Mouse (Mus musculus): ENCODE measurements around the gene Snrpf. TPM values are rescaled to one million over a fixed set of nuclear protein-coding genes. Genes with fewer than 3 reads are reported as not detected.
A peak's percentile ranks its signal among the peaks of the same experiment; 100 is the strongest.

Snrpf gene
- total RNA-seq (2014; rRNA removed) (13.5 and 14.5 TPM in 2 replicates), polyA plus RNA-seq (2012; rRNA removed) (13.7 and 15.1 TPM in 2 replicates)

DNA sequence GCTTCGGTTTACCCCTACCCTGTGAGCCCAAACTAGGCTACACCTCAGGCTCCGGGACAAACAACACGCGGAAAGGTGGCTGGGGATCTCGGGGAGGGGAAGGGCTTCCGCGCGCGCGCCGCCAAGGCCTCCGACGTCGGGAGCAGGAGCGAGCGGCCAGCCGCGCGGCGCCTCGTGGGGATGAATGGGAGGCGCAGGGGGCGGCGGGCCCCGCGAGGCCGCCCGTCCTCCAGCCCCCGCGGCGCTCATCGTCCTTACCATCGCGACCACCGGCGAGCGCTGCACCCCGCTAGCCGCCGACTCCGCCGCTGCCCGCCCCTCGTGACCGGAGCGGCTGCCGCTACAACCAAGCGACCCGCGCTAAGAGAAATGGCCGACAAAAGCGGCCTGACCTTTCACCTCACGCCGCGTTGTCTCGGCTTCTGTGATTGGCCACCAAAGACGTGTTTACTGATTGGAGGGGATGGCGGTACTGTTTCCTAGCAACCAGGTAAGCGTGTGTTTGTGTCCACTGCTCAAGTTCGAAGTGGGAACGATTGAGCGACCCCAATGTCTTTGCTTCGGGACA, at the start of gene Snrpf:
Gene Snrpf, minus strand, starts transcription at position 426 of the 568 bp plus-strand sequence.
- peak within 1 kb of the TSS; percentile 64 for H3K27ac ChIP-seq (replicated peaks; ENCODE audit: insufficient read depth, low read depth, low read length)
- WGBS = under 1% methylated on average over 61 of the region's 63 CpGs
- TF ChIP-seq POLR2A (IDR thresholded peaks at IDR 0.05; ENCODE audit: extremely low read depth, insufficient read depth, low read length) = peak; percentile 31; the same call in 1 of the 2 replicates
- TF ChIP-seq CTCF (IDR thresholded peaks at IDR 0.05; ENCODE audit: low read depth, low read length) = no peak

DNA sequence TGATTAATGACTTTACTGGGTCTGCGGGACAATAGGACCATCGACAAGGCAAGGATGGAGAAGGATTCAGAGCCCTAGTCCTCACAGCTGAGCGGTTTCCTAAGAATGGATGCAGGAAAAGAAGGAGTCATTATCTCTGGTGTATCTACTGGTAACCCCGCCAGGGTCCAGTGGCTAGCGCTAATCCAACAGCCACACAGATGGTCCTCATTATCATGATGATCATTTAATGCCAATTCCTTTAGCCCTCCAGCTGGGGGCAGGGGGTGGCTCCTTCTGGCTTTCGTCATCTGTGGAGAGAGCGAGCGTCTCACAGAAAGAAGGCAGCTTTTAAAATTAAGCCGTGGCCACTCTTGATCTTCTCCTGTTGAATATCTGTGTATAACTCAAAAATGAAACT, 46.4 kb upstream of the Snrpf start:
- H3K27ac ChIP-seq (replicated peaks; ENCODE audit: insufficient read depth, low read depth, low read length) = no peak overlapping the region
- no peak overlapping the region for H3K4me3 ChIP-seq (ENCODE audit: insufficient read depth, low read depth, low read length)
- DNase-seq (ENCODE audit: extremely low read depth, low read depth, low spot score) = no peak
- H3K4me1 ChIP-seq (ENCODE audit: control insufficient read depth, insufficient read depth, low read length) = no peaks in the 10 kb centered on the region
- no peaks in the 10 kb centered on the region; the same call in 1 of the 2 replicates for H3K27me3 ChIP-seq (ENCODE audit: control insufficient read depth, insufficient read depth, low read length)
- H3K9ac ChIP-seq (ENCODE audit: low read depth, low read length) = no peak overlapping the region
- H3K36me3 ChIP-seq (ENCODE audit: control insufficient read depth, insufficient read depth, low read length) = no peaks in the 10 kb centered on the region
- 79% methylated on average over 9 of the region's 9 CpGs for WGBS
- TF ChIP-seq POLR2A (IDR thresholded peaks at IDR 0.05; ENCODE audit: extremely low read depth, insufficient read depth, low read length) (no peak), CTCF (IDR thresholded peaks at IDR 0.05; ENCODE audit: low read depth, low read length) (no peak)
- H3K79me2 ChIP-seq (ENCODE audit: control insufficient read depth, insufficient read depth, low read length) = no peaks in the 10 kb centered on the region

More for the DNA sequence above, at the start of gene Snrpf:
- peak; percentile 87 for DNase-seq (ENCODE audit: extremely low read depth, low read depth, low spot score)
- peaks cover 8% of the 10 kb centered on the region for H3K79me2 ChIP-seq (ENCODE audit: control insufficient read depth, insufficient read depth, low read length)
- H3K9ac ChIP-seq (ENCODE audit: low read depth, low read length) = peak within 1 kb of the TSS; percentile 80
- peaks cover 8% of the 10 kb centered on the region for H3K36me3 ChIP-seq (ENCODE audit: control insufficient read depth, insufficient read depth, low read length)
- H3K27me3 ChIP-seq (ENCODE audit: control insufficient read depth, insufficient read depth, low read length) = no peaks in the 10 kb centered on the region
- H3K4me3 ChIP-seq (ENCODE audit: insufficient read depth, low read depth, low read length) = peak within 1 kb of the TSS; percentile 80
- peaks cover 7% of the 10 kb centered on the region; the same call in 1 of the 2 replicates for H3K4me1 ChIP-seq (ENCODE audit: control insufficient read depth, insufficient read depth, low read length)

- no peak for DNase-seq (ENCODE audit: extremely low read depth, low read depth, low spot score)
- Histone ChIP-seq H3K9ac (ENCODE audit: low read depth, low read length) (no peak overlapping the region), H3K79me2 (ENCODE audit: control insufficient read depth, insufficient read depth, low read length) (no peaks in the 10 kb centered on the region), H3K36me3 (ENCODE audit: control insufficient read depth, insufficient read depth, low read length) (no peaks in the 10 kb centered on the region), H3K27ac (replicated peaks; ENCODE audit: insufficient read depth, low read depth, low read length) (no peak overlapping the region), H3K27me3 (ENCODE audit: control insufficient read depth, insufficient read depth, low read length) (no peaks in the 10 kb centered on the region; the same call in 1 of the 2 replicates), H3K4me1 (ENCODE audit: control insufficient read depth, insufficient read depth, low read length) (no peaks in the 10 kb centered on the region), H3K4me3 (ENCODE audit: insufficient read depth, low read depth, low read length) (no peak overlapping the region)
- TF ChIP-seq CTCF (IDR thresholded peaks at IDR 0.05; ENCODE audit: low read depth, low read length) = no peak
- 97% methylated on average over 2 of the region's 2 CpGs for WGBS
These were observed 44.5 kb upstream of the Snrpf start for GRCm38 (mm10) chr10:93633971-93634370.

- DNase-seq (ENCODE audit: extremely low read depth, low read depth, low spot score) = no peak
- WGBS = 88% methylated on average over 5 of the region's 5 CpGs
- H3K9ac ChIP-seq (ENCODE audit: low read depth, low read length) = no peak overlapping the region
- no peak overlapping the region for H3K27ac ChIP-seq (replicated peaks; ENCODE audit: insufficient read depth, low read depth, low read length)
- TF ChIP-seq POLR2A (IDR thresholded peaks at IDR 0.05; ENCODE audit: extremely low read depth, insufficient read depth, low read length) = no peak
- TF ChIP-seq CTCF (IDR thresholded peaks at IDR 0.05; ENCODE audit: low read depth, low read length) = no peak
- no peaks in the 10 kb centered on the region for H3K79me2 ChIP-seq (ENCODE audit: control insufficient read depth, insufficient read depth, low read length)
- no peaks in the 10 kb centered on the region for H3K36me3 ChIP-seq (ENCODE audit: control insufficient read depth, insufficient read depth, low read length)
- no peak overlapping the region for H3K4me3 ChIP-seq (ENCODE audit: insufficient read depth, low read depth, low read length)
- no peaks in the 10 kb centered on the region for H3K4me1 ChIP-seq (ENCODE audit: control insufficient read depth, insufficient read depth, low read length)
- H3K27me3 ChIP-seq (ENCODE audit: control insufficient read depth, insufficient read depth, low read length) = no peaks in the 10 kb centered on the region; the same call in 1 of the 2 replicates
These were observed 44.1 kb upstream of the Snrpf start for GRCm38 (mm10) chr10:93633563-93633962.

DNA sequence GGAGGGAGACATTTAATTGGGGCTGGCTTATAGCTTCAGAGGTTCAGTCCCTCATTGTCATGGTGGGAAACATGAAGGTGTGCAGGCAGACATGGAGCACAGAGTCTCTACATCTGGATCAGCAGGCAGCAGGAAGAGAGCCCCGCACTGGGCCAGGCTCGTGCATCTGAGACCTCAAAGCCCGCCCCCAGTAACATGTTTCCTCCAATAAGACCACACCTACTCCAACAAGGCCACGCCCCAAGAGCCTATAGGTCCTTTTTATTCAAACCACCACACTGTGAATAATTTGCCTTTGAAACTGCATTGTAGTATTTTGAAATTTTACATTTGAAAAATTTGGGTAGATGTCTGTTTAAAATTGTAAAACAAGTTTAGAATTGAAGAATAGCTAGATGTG, 42.6 kb upstream of the Snrpf start:
- H3K9ac ChIP-seq (ENCODE audit: low read depth, low read length) = no peak overlapping the region
- no peaks in the 10 kb centered on the region; the same call in 1 of the 2 replicates for H3K27me3 ChIP-seq (ENCODE audit: control insufficient read depth, insufficient read depth, low read length)
- WGBS = 78% methylated on average over 4 of the region's 4 CpGs
- no peaks in the 10 kb centered on the region for H3K4me1 ChIP-seq (ENCODE audit: control insufficient read depth, insufficient read depth, low read length)
- no peak for TF ChIP-seq CTCF (IDR thresholded peaks at IDR 0.05; ENCODE audit: low read depth, low read length)
- TF ChIP-seq POLR2A (IDR thresholded peaks at IDR 0.05; ENCODE audit: extremely low read depth, insufficient read depth, low read length) = no peak
- no peaks in the 10 kb centered on the region for H3K79me2 ChIP-seq (ENCODE audit: control insufficient read depth, insufficient read depth, low read length)
- no peak overlapping the region for H3K27ac ChIP-seq (replicated peaks; ENCODE audit: insufficient read depth, low read depth, low read length)
- no peak for DNase-seq (ENCODE audit: extremely low read depth, low read depth, low spot score)
- H3K36me3 ChIP-seq (ENCODE audit: control insufficient read depth, insufficient read depth, low read length) = no peaks in the 10 kb centered on the region
- no peak overlapping the region for H3K4me3 ChIP-seq (ENCODE audit: insufficient read depth, low read depth, low read length)

DNA sequence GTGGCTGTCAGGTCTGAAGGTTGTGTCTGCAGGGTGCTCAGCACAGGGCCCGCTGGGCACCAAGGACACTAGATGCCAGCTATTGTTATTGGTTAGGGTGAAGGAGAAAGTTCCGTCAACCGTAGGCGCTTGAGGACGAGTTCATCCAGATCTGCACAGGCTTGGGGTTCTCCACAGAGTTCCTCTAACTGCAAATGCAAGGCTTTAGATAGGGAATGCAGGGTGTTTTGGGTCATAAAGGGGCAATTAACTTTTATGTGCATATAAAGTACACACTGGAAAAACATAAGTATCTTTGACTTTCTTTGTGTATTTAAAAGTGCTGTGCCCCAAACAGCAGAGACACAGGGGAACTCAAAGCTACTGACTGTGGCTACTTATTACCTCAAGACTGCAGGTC, 40.8 kb upstream of the Snrpf start:
- Histone ChIP-seq H3K4me1 (ENCODE audit: control insufficient read depth, insufficient read depth, low read length) (no peaks in the 10 kb centered on the region), H3K27ac (replicated peaks; ENCODE audit: insufficient read depth, low read depth, low read length) (no peak overlapping the region), H3K36me3 (ENCODE audit: control insufficient read depth, insufficient read depth, low read length) (no peaks in the 10 kb centered on the region), H3K27me3 (ENCODE audit: control insufficient read depth, insufficient read depth, low read length) (no peaks in the 10 kb centered on the region; the same call in 1 of the 2 replicates), H3K4me3 (ENCODE audit: insufficient read depth, low read depth, low read length) (no peak overlapping the region), H3K79me2 (ENCODE audit: control insufficient read depth, insufficient read depth, low read length) (no peaks in the 10 kb centered on the region), H3K9ac (ENCODE audit: low read depth, low read length) (no peak overlapping the region)
- TF ChIP-seq CTCF (IDR thresholded peaks at IDR 0.05; ENCODE audit: low read depth, low read length) (no peak), POLR2A (IDR thresholded peaks at IDR 0.05; ENCODE audit: extremely low read depth, insufficient read depth, low read length) (no peak)
- WGBS = 95% methylated on average over 5 of the region's 5 CpGs
- DNase-seq (ENCODE audit: extremely low read depth, low read depth, low spot score) = no peak

Data from liver, adult 2 months (tissue).